Mouse (Mus musculus): ENCODE results near the gene Stx7.
"Not testable (repeated sequence)": the region's sequence is repeated elsewhere in the genome, so short reads cannot be mapped to it uniquely, and the experiment has no call there.

Stx7 gene

DNA sequence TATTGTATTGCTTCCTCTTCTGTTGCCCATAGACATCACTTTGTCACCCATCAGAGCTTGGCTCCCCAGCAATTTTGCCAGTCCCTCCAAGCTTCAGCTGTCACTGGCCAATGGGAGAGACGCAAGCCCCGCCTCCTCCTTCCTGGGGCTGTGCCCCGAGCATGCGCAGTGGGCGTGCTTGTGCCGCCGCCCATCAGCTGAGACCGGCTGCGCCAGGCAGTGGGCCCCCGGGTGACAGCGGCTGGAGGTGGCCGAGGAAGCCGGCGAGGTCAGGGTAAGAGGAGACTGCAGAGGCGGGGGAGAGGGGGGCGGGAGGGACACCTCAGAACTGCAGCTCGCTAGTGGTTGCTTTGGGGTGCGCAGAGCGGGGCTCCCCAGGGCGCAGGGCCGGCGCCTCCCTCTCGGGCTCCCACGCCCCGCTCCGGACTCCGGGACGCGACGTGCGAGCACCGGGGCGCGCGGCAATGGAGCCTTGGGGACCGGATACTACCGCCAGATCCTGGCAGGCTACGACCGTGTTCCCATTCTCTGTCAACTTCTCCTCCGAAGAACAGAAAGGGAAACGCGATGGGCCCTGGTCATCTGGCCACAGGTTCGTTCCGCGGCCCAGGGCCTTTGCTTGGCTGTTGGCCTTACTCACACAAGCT lies at the start of gene Stx7:
Gene Stx7 (plus strand): TSS at position 168 of the 647 bp plus-strand sequence.
- DNase-seq (ENCODE audit: low read depth): peak; percentile 72

DNA sequence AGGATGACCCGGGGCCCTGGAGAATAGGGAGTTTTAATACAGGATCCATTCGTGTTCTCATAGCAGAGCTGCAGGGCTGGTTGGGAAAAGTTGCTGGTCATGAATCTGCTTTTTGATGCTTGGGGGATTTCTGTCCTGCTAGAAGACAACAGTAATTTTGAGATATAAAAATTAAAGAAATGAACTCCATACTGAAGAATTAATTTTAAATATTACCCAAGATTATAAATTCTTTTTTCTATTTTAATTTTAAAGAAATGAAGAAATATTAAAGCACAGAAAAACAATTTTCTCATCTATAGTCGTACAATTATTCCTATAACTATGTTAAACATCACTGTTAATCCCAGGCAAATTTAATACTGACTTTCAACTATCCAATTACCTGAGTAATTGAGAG lies 47.3 kb upstream of the Stx7 start, which contains the start of gene Taar8c:
Gene Taar8c (minus strand): TSS at position 101 of the 400 bp plus-strand sequence.
- not testable (repeated sequence) for DNase-seq (ENCODE audit: low read depth)

DNA sequence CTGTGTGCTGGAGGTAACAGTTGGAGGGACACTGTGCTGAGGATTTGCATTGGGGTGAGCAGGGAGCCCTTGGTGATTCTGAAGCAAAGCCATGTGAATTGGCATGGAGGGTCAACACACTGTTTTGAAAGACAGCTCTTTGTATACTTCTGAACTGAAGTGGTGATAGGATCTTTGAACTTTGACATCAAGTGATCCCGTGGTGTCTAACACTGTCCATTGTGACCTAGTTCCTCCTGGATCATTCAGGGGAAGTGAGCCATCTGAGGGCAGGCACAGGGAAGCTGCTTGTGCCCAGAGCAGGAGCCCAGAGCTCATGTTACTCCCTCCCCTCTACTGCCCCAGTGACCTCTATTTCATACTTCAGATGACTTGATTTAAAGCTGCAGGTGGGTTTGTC lies 45.8 kb upstream of the Stx7 start:
- not testable (repeated sequence) for DNase-seq (ENCODE audit: low read depth)

DNA sequence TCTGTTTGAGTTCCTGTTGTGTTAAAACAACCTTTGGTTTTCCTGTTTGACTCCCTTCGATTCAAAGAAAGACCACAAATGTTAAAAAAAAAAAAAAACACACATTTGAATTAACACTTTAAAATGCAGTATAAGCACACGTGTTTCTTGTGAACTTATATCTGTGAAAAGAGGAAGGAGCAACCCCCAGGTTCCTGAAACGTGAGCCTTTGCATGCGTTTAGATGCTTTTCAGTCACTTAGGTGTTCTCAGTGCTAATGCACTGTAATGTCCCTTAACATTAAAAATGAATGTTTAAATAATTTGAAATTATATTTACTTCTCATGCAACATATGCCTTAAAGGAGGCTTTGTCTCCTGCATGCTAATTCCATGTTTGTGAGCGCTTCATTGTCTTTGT lies 41.4 kb upstream of the Stx7 start:
- DNase-seq (ENCODE audit: low read depth): no peak

DNA sequence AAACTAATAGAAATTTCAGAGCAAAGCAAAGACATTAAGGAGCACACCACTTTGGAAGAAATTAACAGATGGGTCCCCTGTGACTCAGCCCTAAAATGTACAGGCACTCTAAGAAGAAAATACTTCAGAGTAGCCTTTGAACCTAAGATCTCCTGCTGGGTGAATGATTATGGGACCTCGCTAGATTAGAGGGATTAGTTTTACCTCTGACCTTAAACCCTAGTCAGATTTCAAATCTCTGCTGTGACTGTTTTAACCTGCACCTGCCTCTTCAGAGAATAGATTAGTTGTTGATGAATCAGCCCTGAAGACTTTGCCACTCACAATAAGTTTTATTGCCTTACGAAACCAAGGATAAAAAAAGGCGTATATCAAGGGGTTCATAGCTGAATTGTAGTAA lies 40.9 kb upstream of the Stx7 start:
- no peak for DNase-seq (ENCODE audit: low read depth)

DNA sequence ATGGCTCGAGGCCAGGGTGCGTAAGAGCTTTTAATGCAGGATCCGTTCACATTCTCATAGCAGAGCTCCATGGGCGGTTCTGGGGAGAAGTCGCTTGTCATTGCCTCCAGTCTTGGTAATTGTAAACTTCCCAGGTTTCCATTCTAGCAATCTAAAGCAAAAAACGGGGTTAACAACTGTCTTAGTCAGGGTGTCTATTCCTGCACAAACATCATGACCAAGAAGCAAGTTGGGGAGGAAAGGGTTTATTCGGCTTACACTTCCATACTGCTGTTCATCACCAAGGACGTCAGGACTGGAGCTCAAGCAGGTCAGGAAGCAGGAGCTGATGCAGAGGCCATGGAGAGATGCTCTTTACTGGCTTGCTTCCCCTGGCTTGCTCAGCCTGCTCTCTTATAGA lies 39.7 kb upstream of the Stx7 start, which contains the start of gene Taar9:
Gene Taar9 (minus strand): TSS at position 101 of the 400 bp plus-strand sequence.
- DNase-seq (ENCODE audit: low read depth): not testable (repeated sequence)

DNA sequence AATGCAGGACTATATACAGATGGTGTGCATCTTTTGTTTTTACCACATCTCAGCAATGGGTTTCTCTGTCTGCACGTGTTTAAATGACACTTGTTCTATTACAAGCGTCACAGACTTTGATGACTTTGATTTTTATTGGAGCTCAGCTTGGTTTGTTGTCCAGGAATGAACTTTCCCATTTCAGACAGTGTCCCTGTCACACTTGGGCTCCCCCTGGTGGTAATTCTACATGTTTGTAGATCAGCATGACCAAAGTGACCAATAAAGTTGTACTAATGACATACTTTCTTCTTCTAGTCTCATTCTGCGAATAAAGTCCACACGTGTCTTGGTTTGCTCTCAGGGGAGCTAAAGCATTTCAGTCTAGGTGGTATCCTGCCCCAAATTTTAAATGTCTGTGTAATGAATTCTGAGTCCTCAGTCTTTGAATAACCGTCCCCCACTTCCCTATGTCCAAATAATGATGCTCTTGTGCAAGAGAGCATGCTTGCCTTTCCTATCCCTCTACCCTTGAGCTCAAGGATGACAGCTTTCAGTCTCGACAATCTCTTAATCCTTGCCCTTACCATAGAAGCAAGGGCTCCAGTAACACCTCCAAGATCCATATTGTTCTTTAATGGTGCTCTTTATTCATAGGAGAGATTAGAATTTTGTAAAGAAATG lies 37.9 kb upstream of the Stx7 start:
- peak; percentile 16 for DNase-seq (ENCODE audit: low read depth)

DNA sequence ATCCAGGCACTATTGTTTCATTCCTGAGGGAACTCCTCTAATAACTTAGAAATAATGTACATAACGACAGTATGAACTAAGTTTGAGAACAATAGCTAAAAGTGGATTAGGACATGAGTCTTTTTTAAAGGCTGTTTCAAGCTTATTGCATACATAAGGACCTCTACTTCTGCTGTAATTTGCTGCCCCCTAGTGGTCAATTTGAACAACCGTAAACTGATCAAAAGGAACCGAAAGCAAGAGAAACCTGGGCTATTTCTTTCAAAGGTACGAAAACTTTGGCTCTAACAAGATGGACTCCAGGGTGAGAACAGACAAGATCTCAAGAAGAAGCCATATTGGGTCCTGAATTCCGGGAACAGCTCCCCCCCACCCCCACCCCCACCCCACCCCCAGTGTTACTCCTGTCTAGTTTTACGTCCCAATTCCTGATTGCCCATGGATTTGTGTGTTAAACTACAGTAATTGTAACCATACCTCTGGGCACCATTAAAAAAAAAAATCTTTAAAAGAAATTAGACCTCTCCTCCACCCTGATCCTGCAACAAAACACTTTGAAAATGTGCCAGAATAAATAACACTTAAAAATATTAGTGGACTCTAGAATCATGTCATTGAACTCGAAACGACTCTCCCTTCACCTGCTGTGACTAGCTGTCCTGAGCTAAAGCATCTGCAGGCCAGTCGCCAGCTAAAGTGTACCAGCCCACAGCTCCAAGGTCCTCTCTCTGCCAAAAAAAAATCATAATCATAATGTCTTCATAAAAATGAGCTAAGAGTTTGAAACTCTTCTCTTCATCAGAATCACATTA lies 17.4 kb upstream of the Stx7 start:
- peak; percentile 28 for DNase-seq (ENCODE audit: low read depth)

DNA sequence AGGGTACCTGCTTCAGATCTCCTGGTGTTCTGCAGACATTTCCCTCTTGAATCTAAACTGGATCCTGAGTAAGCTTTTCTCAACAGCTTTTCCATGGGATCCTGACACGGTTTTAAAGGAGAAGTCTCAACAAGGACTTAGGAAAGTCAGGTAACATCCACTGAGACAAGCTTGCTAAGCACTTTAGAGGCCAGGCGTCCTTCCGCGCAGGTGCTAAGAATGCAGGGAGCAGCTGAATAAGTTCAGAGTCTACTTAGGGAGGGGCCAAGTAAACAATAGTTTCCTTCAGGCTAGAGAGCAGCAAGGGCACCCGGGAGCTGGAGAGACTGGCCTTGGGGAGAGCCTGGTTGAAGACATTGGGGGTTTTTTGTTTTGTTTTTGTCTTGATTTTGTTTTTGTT lies 16.8 kb upstream of the Stx7 start:
- DNase-seq (ENCODE audit: low read depth): no peak

DNA sequence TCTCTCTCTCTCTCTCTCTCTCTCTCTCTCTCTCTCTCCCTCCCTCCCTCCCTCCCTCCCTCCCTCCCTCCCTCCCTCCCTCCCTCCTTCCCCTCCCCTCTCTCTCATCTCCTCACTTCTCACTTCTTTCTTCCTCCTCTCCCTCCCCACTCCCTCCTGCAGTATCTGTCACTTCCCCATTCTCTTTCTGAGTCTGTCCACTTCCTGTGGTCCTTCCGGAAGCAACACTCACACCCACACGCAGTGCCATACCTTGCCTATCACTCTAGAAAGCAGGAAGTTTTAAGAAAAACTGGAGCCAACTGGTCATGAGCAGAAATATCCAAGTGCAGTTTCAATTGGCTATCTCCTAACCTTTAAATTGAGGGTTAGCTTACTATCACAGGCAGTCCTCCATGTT lies 16.0 kb upstream of the Stx7 start:
- DNase-seq (ENCODE audit: low read depth): no peak

DNA sequence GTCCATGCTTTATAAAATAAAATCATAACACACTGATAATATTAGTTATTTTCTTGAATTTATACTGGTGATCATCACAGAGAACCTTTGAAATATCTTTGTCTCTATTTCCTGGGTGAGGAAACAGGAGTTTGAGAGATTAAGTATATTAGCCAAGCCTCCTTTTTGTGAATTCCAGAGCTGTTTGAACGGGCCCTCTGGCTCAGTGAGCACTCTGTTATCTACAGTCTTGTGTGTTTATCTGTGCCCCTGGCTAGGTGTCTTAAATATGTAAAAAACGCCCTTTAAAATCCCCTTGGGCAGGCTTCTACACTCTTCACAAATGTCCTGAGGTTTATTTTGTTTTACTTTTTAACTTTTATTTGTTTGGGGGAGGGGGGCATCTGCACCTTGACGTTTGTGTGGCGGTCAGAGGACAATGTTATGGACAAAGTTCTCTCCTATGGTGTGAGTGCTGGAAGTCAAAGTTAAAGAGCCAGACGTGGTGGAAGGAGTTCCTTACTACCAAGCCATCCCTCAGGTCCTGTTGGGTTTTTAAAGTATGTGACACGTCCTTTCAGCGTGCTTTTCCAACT lies 14.9 kb upstream of the Stx7 start:
- no peak for DNase-seq (ENCODE audit: low read depth)

DNA sequence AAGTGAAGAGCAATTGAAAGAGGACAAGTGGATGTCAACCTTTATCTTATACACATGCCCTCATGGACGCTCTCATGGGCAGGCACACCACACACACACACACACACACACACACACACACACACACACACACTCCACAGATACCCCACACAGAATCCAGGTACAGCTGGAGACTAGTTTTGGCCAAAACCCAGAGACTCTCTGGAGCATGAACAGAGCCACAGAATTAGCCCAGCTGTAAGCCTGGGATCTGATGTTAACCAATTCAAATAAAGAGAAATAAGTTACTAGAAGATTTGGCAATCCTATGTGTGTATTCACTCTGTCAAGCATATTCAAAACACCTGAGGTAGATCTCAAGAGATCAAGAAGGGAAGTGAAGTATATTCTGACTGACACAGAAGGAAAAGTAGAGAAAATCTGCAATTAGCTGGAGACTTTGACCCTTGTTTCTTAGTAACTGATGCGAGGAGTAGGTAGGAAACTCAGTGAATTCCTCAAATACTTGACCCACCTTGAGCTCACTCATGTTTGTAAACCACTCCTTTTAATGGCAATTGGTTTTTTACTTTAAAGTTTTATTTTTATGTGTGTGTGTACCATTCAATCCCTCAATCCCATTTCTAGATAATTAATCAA lies 10.4 kb upstream of the Stx7 start:
- DNase-seq (ENCODE audit: low read depth): no peak

DNA sequence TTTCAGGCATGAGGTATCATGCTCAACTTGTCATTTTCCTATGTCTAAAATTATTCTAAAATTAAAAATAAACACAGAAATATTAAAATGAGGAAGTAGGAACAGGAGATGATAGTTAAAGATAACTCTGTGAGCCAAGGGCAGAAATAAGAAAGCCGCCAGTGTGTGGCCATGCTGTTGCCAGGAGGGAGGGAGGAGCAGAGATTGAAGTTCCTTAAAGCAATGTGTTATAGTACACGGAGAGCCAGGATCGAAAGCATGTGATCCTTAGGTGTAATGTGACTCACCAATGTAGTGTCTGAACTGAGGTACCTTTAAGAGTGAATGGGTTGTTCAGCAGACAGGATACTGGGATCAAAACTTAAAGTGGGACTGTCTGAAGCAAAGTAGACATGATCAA lies 6.4 kb upstream of the Stx7 start:
- DNase-seq (ENCODE audit: low read depth): no peak

DNA sequence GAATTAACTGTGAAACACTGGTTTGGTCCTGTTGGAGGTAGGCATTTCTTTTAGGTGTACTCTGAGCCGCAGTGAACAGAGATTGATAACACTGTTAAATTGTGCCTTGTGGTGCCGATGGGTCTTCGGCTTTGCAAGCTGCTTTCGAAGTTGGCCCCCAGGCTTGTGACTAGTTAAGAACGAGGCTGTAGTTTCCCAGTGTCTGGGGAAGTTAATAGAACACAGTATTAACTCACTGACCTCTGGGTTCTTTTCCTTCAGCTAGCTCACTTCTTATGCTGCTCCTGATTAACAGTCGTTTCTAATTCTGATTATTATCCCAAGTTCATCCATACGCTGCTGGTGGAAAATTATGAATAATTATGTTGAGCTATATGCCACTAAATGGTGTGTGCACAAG lies 984 bp downstream of the Stx7 start:
- DNase-seq (ENCODE audit: low read depth): no peak

DNA sequence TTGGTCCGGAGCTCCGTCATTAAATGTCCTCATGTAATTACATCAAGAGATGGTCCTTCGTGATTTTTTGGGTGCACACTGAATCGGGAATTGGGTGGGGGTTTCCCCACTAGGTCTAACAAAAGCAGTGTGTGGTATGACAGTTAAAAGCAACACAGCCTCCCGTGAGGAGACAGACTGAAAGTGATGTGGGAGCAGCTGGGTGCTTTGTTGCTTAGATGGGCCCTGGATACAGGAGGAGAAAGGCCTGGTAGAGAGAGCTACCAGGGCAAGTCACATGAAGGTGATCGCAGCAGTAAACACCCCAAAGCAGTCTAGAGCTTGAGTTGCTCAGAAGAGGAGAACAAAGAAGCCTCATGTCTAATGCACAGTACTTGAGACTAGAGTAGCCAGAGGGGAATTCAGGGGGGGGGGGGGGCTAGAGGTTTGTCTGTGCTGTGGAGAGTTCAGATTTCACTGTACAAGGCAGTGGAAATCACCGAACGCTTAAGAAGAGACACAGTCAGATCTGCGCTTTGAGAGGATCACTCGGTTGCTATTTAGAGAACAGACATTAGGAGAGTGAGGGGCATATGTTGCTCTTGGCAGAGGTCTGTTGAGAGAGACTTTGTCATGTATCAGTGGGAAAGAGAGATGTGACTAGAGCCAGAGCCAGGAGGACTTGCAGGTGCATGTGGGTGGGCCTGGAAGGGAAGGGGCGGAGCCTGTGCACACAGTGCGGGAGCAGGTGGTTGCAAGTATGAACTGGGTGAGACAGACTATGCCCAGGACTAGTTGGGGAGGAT lies 9.6 kb downstream of the Stx7 start:
- no peak for DNase-seq (ENCODE audit: low read depth)

DNA sequence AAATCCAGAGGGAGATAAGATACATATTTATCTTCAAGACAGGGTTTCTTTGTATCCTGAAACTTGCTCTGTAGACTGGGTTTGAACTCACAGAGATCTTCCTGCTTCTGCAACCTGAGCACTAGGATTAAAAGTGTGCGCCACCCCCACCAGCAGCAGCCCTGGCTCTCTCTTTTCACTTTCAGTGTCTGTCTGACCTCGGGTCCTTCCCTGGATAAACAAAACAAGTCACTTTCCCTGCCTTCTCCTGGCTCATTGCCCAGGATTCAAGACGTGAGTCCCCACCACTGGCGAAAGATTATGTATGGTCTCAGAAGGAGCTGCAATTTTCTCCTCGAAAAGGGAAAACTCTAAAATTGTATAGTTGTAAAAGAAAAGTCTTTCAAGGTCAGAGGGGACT lies 10.5 kb downstream of the Stx7 start:
- DNase-seq (ENCODE audit: low read depth): no peak

DNA sequence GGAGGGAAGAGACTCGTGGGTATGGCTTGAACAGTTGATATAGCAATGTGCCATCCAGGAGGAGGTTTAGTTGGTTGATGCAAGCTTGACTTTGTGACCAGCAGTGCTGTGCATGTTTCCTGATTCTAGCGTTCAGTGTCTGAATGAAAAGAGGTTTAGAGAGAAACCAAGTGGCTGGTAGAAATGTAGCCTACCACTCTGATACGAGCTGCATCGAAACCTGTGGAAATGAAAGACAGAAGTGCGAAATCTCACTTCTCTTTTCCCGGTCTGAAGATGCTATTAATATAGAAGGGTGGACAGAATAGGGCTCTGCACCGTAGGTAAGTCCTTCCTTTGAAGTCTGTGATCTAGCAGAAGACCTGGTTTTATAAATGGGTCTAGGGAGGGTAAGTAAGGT lies 11.2 kb downstream of the Stx7 start:
- DNase-seq (ENCODE audit: low read depth): no peak

DNA sequence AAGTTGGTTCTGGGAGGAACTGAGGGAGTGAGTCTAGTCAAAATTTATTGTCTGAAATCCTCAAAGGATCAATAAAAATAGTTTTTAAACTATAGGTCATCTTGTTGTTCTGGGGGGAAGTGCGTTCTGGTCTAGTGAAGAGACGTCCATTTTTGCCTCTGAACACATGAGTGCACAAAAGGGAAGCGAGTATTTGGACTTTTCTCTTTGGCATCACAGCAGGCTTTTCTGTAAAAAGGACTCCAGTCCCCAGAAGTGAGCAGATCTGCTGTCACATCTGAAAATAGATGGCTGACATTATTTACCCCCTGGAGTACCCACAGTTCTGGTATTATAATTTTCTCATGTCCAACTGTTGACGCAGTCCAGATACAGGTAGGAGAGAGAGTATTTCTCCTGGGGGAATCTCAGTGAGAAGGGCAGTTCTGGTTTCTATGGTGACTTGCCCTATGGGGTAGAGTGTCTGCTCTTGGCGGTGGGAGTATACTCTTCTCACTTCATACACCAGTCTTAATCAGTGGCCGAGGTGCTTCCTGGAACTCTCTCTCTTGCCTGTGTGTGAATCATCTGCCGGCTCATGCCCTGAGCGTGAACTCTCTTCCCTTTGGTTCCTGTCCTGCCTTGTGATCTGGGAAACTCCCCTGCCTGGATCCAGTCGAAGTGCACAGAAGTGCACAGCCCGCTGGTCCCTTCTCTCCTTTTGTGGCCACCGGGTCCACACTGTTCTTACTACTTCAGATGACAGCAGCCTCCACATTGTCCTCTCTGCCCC lies 15.2 kb downstream of the Stx7 start:
- DNase-seq (ENCODE audit: low read depth): no peak

DNA sequence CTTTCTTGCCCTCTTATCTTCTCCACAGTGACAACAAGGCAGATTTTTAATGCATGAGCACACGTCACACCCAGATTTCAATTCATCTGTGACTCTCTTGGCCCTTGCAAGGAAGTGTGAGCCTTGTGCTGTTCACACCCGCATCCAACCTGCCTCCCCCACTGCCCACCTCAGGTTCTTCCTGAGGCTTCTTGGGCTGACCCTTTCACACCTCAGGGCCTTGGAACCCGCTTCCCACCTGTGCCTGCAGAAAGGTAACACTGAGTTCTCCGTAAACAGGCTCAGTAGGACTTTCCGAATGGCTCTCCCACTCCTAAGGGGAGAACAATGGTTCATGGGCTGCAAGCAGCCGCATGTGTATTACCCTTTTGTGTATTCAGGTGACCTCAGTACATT lies 15.8 kb downstream of the Stx7 start:
- DNase-seq (ENCODE audit: low read depth): no peak

DNA sequence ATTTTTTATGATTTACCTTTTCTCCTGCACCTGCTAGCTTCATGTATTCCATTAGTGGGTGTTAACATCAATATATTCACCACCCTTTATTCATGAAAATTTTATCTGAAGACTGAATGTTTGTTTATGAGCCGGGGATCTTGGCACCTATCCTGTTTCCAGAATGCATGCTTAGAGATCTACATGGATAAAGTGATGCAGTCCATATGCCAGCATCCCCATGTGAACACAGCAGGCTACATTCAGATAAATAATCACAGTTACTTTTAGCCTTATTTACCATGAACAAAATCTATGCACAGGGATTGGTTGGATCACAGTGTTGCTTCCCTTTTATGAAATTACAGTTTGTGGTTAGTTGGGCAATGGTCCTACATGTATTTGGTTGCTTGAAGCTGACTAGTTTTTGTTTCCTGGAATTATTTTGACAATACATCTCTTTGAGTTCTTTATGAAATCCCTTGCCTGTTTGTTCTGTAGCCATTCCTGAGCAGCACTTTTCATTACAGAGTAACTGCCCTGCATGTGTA lies 16.5 kb downstream of the Stx7 start:
- no peak for DNase-seq (ENCODE audit: low read depth)
